Mouse (Mus musculus) frontal cortex, postnatal 36 days (tissue): Measurements from ENCODE around the gene F2.

Experiments used
- DNase-seq, 2 experiments: peaks; one replicate each; pipeline ENCODE4 v3.0.0; 2022; ENCODE audit warnings: low spot score in 2 of 2

The F2 gene

GRCm38 (mm10) chr2:91636229-91636628 lies at the start of gene F2:
TSS of gene F2 (minus strand) at chr2:91636414.
- no peak for DNase-seq

GRCm38 (mm10) chr2:91683919-91684318 lies 47.7 kb upstream of the F2 start:
- no peak for DNase-seq

- DNase-seq, result peak; percentile 49 to 71
Measured at GRCm38 (mm10) chr2:91682850-91683249, 46.6 kb upstream of the F2 start.

- DNase-seq, result no peak
Measured at GRCm38 (mm10) chr2:91676961-91677360, 40.7 kb upstream of the F2 start.

GRCm38 (mm10) chr2:91676420-91676819 lies 40.2 kb upstream of the F2 start:
- no peak for DNase-seq

GRCm38 (mm10) chr2:91674895-91675294 lies 38.7 kb upstream of the F2 start:
- DNase-seq, result peak; percentile 36 to 58

GRCm38 (mm10) chr2:91673587-91673986 lies 37.4 kb upstream of the F2 start:
- DNase-seq, result no peak

GRCm38 (mm10) chr2:91670038-91670437 lies 33.8 kb upstream of the F2 start:
- no peak for DNase-seq

GRCm38 (mm10) chr2:91669326-91669725 lies 33.1 kb upstream of the F2 start:
- no peak for DNase-seq

- DNase-seq, result no peak
Measured at GRCm38 (mm10) chr2:91667747-91668146, 31.5 kb upstream of the F2 start.

GRCm38 (mm10) chr2:91666386-91666910 lies 30.2 kb upstream of the F2 start:
- no peak for DNase-seq

GRCm38 (mm10) chr2:91664780-91665179 lies 28.6 kb upstream of the F2 start:
- no peak for DNase-seq

- no peak for DNase-seq
Measured at GRCm38 (mm10) chr2:91660981-91661380, 24.8 kb upstream of the F2 start.

- DNase-seq, result no peak
Measured at GRCm38 (mm10) chr2:91659657-91660056, 23.4 kb upstream of the F2 start.

- DNase-seq, result no peak
Measured at GRCm38 (mm10) chr2:91656774-91657173, 20.6 kb upstream of the F2 start.

- no peak for DNase-seq
Measured at GRCm38 (mm10) chr2:91655827-91656226, 19.6 kb upstream of the F2 start.

GRCm38 (mm10) chr2:91655388-91655787 lies 19.2 kb upstream of the F2 start:
- no peak for DNase-seq

- DNase-seq, result peak; percentile 39 to 43
Measured at GRCm38 (mm10) chr2:91652863-91653262, 16.6 kb upstream of the F2 start.

- no peak for DNase-seq
Measured at GRCm38 (mm10) chr2:91651458-91652258, 15.4 kb upstream of the F2 start.

- DNase-seq, result peak in 1 of 2 experiments; percentile 40
Measured at GRCm38 (mm10) chr2:91650360-91650995, 14.3 kb upstream of the F2 start.

GRCm38 (mm10) chr2:91649553-91650359 lies 13.5 kb upstream of the F2 start, which contains the start of the genes Zfp408 and Arhgap1:
TSS of gene Zfp408 (minus strand) at chr2:91649791.
TSS of gene Arhgap1 (plus strand) at chr2:91649860.
- peak; percentile 94 to 97 for DNase-seq

GRCm38 (mm10) chr2:91649152-91649551 lies 12.9 kb upstream of the F2 start:
- no peak for DNase-seq
